Mouse (Mus musculus): Measurements from ENCODE around the gene Psmg4. TPM values are rescaled to one million over a fixed set of nuclear protein-coding genes. Genes with fewer than 3 reads are reported as not detected.

The Psmg4 gene
- total RNA-seq, 1 experiment from 2014 or later: 238 TPM

DNA sequence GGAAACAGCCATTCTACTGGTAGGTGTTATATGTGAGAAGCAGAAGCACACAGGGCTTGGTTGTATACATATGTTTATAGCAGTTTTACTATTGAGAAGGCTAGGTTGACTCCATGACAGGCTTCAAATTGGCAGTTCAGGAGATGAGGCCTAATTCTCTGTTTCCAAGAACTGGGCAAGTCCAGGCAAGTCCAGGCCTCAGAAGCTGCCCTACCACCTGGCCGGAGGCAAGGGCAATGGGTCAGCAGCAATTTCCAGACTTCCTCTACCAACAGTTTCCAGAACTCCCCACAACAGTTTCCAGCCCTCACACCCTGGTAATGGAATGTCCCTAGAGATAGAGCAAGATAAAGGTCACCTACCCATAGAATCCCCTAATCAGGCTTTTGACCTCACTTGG, 2.8 kb upstream of the Psmg4 start:
- ATAC-seq (replicated peaks in 1 of 2; ENCODE audit: insufficient read depth in 1 of 2, low FRiP score in 2 of 2, low TSS enrichment in 1 of 2, low read depth in 1 of 2, poor library complexity in 2 of 2, severe bottlenecking in 2 of 2): no peak

DNA sequence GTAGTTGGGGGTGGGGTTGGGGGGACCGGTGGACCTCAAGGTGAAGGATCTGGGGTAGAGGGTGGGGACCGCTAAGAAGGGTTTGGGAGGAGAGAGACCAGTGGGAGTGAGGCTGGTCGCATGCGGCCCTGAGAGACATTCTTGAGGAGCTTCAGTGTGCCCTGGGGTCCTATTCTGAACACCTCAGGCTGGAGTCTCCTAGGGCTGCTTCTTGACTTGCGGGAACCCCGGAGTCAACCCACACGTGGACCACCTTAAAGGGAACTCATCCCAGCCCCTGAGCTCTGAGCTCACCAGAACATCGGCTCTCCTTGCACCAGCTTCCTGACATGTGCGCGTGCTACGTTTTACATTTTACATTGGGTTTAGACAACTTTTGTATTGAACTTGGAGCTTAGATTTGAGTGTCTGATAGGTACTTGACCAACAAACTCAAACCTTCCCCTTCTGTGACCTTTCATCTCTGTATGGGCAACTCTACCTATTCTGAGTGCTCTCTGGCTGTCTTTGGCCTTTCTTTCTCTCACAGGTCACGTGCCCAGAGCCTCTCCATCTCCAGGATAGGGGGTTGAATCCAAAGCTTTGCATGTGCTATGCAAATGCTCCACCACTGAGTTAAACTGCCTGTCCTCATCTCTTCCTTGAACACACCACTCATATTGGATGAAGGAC, 676 bp downstream of the Psmg4 start:
- ATAC-seq (replicated peaks in 1 of 2; ENCODE audit: insufficient read depth in 1 of 2, low FRiP score in 2 of 2, low TSS enrichment in 1 of 2, low read depth in 1 of 2, poor library complexity in 2 of 2, severe bottlenecking in 2 of 2): peak; percentile 11 to 20; a peak in 2 of 4 replicates

DNA sequence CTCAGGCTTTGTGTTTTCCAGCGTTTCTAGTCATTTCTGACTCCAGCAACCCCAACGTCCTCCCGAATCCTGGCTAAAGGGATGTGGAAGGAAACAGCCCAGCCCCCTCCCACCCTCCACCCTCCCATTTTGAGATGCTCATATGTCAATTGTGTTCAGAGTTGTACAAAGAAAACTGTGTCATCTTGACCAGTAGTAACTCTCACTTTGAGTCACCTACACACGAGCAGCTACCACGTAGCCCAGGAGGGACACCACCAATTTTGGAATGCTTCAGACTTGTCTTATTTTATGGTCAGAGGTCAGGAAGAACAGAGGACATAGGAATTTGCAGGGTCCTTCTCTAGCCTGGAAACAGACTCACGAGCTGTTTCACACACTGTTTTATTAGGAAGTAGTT, 11.3 kb downstream of the Psmg4 start:
- ATAC-seq (replicated peaks in 1 of 2; ENCODE audit: insufficient read depth in 1 of 2, low FRiP score in 2 of 2, low TSS enrichment in 1 of 2, low read depth in 1 of 2, poor library complexity in 2 of 2, severe bottlenecking in 2 of 2): no peak

DNA sequence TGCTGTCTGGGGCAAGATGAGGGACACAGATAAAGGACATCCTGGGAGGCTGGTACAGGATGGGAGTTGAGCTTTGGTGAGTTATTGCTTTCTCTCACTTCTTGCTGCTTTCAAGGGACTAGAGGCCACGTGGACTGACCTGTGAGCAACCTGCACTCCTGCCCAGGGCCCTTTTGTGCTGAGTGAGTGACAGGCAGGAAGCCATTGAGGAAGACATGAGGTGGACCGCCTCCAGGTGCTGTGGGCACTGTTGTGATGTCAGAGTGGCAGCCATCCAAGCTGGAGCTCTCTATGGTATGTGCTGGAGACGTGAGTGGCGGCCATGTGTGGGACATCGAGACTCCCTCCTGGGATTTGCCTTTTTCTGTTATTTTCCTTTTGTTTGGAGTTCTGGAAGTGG, 18.9 kb downstream of the Psmg4 start:
- ATAC-seq (replicated peaks in 1 of 2; ENCODE audit: insufficient read depth in 1 of 2, low FRiP score in 2 of 2, low TSS enrichment in 1 of 2, low read depth in 1 of 2, poor library complexity in 2 of 2, severe bottlenecking in 2 of 2): peak; percentile 57 to 67

DNA sequence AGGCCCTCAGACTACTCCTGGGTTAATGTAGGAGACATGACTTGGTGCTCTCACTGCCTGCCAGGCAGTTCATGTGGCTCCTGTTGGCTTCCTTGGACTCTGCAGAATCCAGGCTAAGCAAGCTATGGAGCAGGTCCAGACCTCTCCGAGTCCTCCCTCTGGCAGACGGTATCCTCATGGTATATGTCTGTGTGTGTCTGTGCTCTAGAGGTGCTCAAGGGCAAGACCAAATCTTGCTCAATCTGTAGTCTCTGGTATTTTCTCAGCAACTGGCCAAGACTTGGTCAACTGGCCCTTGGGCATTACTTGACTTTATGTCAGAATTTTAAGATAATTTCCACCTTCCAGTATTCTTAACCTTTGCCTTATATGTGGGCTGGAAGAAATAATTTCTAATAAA, 22.6 kb downstream of the Psmg4 start:
- no peak for ATAC-seq (replicated peaks in 1 of 2; ENCODE audit: insufficient read depth in 1 of 2, low FRiP score in 2 of 2, low TSS enrichment in 1 of 2, low read depth in 1 of 2, poor library complexity in 2 of 2, severe bottlenecking in 2 of 2)

DNA sequence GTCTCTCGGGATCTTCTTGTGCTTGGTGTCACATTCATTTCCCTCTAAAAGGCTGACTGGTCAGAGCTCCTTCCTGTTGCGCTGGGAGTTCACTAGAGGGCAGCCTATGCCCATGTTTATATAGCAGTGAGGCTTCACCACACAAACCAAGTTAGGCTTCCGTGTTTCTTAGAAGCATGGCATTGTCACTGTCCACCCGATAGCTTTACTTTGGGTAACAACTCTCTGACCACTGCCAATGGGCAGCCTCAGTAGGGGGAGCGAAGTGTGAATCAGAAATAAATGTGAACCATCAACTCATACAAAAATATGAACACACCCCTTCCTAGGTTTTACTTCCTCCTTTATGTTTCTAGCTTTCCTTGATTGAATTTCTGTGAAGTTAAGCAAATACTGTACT, 24.8 kb downstream of the Psmg4 start:
- peak; percentile 77 to 88 for ATAC-seq (replicated peaks in 1 of 2; ENCODE audit: insufficient read depth in 1 of 2, low FRiP score in 2 of 2, low TSS enrichment in 1 of 2, low read depth in 1 of 2, poor library complexity in 2 of 2, severe bottlenecking in 2 of 2)

DNA sequence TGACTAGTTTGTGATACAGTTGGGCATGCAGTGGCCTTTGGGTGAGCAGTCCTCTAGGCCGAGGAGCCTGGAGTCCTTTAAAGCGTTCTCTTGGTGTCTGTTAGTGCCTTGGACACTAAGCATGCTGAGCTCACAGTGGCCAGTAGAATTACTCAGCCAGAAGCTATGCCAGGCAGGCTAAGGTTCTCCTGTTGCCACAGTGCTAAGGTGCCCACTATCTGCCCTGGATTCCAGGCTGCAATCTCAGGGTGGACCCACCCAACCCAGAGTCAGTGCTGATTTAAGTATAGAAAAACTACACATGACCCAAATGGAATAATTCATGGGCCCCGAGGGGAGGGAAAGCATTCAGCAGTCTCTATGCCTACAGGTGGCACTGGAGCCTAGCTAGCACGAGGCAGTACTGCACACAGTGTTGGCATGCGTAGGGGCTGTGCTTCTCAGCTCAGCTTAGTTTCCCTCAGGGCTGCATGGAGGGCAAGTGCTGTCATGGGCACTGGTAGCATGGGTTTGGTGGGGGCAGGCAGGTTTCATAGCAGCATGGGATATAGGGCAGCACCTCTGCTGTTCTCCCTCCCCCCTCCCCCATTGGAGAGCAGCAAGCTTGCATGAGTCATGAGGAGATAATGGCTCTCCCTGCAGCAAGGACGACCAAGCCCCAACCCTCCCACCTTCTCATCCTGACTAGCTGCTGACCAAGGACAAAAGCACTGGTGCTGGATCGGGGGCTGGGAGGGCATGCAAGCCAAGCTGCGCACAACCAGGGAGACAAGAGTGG, 29.8 kb downstream of the Psmg4 start:
- ATAC-seq (replicated peaks in 1 of 2; ENCODE audit: insufficient read depth in 1 of 2, low FRiP score in 2 of 2, low TSS enrichment in 1 of 2, low read depth in 1 of 2, poor library complexity in 2 of 2, severe bottlenecking in 2 of 2): no peak; a peak in 1 of 4 replicates

DNA sequence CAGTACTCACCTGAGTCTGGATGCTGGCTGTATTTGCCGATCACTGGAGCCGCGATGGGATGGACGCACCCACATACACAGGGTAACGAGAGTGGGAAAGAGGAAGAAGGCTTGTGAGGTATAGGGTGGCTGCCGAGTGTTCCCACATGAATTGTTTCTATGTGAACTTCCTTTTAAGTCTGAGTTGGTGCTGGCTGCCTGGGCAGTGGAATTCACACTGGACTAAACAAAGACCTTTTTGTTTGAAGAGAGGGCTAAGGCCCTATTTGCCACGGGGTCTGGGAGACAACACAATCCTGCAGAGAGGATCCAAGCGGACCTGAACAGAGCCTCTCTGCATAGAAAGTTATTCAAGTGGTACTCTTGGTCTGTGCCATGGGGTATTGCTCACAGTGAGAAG, 30.6 kb downstream of the Psmg4 start:
- no peak for ATAC-seq (replicated peaks in 1 of 2; ENCODE audit: insufficient read depth in 1 of 2, low FRiP score in 2 of 2, low TSS enrichment in 1 of 2, low read depth in 1 of 2, poor library complexity in 2 of 2, severe bottlenecking in 2 of 2)

DNA sequence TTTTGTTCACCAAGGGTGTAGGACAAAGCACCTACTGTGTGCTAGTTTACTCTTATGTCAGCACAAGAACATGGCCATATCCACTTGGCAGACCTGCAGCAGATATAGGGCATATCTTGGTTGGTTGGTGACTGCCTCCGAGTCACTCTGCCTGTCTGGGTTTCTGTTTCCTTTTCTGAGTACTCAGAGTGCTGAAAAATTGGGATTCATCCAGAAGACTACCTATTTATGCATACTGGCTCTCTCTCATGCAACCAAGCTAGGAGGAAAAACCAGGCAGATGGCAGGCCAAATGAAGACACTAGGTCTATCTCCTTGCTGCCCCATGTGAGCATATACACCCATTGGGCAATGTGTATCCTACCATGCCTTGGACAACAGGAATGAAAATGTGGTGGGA, 32.9 kb downstream of the Psmg4 start:
- ATAC-seq (replicated peaks in 1 of 2; ENCODE audit: insufficient read depth in 1 of 2, low FRiP score in 2 of 2, low TSS enrichment in 1 of 2, low read depth in 1 of 2, poor library complexity in 2 of 2, severe bottlenecking in 2 of 2): no peak

DNA sequence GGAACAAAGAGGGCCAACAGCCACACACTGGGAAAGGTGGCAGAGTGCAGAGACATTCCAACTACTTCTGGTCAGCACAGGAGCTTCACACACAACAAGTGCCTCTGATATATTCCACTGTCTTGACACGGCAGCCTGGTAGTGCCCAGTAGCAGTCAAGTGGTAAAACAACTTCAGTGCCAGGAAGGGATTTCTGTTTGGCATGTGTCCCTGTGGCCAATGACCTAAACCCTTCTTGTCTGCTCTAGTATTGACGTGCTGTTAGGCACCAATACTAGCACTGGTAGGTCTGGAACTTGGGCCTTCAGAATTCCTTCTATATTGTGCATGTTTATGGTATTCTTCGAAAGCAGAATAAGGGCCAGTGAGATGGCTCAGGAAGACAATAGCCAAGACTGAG, 42.5 kb downstream of the Psmg4 start:
- no peak for ATAC-seq (replicated peaks in 1 of 2; ENCODE audit: insufficient read depth in 1 of 2, low FRiP score in 2 of 2, low TSS enrichment in 1 of 2, low read depth in 1 of 2, poor library complexity in 2 of 2, severe bottlenecking in 2 of 2)

DNA sequence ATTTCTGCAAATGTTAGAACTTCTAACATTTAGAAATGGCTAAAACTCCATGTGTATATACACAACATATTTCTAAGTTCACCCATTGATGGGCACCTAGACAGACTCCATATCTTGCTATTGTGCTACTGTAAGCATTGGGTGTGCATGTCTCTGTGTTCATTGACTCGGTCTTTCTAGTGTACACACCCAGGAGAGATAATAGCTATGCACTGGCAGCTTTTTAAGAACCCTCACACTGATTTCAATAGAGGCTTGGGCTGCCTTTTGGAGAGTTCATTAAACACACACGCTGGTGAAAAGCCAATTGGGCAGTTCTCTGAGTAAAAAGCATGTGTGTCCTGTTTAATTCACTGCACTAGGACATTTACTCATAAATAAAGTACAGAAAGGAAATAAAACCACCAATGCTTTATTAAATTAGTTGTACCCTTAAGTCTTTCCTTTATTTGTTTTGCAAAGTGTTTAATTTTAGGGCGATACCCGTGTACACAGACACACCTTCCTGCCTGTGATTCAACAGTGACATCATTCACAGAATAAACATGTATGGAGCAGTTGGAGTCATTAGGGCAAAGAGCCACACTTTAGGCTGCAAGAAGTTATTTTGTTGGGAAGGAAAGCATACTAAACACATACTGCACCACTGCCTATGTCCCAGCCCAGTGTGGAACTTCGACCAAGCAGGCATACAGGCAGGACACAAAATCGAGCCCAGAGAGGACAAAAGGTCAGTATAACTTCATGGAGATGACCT, 45.1 kb downstream of the Psmg4 start:
- ATAC-seq (replicated peaks in 1 of 2; ENCODE audit: insufficient read depth in 1 of 2, low FRiP score in 2 of 2, low TSS enrichment in 1 of 2, low read depth in 1 of 2, poor library complexity in 2 of 2, severe bottlenecking in 2 of 2): no peak

DNA sequence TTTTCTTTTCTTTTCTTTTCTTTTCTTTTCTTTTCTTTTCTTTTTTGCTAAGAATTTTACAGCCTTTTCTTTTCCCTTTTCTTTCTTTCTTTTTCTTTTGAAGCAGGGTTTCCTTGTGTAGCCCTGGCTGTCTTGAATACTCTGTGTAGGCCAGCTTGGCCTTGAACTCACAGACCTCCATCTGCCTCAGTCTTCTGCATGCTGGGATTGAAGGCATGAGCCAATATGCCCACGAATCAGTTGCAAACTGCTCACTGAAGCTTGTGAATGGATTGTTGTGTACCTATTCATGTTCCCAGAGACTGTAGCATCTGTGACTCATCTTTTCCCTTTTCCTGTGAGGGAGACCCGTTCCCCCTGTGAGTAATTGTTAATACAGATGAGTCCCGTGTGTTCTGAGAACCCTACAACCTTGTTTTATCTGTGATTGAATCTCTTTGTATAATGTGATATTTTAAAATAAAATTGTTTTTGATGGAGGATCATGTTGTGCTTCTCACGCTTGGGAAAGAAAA, 48.6 kb downstream of the Psmg4 start:
- no peak for ATAC-seq (replicated peaks in 1 of 2; ENCODE audit: insufficient read depth in 1 of 2, low FRiP score in 2 of 2, low TSS enrichment in 1 of 2, low read depth in 1 of 2, poor library complexity in 2 of 2, severe bottlenecking in 2 of 2)

DNA sequence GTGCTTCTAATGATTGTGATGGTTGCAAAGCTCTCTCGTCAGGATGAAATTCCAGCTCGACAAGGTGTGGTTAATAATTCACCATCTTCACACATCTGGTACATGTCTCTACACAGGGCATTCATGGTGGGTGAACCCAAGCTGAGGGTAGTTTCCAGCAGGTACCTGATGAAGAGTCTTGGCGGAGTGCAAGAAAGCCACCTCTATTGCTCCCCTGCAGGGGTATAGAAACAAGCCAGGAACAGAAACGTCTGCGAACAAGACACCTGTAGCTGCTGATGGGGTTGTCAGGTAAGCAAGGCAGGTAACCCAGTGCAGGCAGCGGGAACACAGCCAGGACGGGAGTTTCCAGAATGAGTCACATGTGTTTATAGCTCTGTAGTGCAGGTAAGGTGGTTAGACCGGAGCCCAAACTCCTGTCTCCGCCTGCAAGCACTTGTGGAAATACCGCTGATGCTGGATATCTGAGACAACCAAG, 50.0 kb downstream of the Psmg4 start:
- ATAC-seq (replicated peaks in 1 of 2; ENCODE audit: insufficient read depth in 1 of 2, low FRiP score in 2 of 2, low TSS enrichment in 1 of 2, low read depth in 1 of 2, poor library complexity in 2 of 2, severe bottlenecking in 2 of 2): no peak

DNA sequence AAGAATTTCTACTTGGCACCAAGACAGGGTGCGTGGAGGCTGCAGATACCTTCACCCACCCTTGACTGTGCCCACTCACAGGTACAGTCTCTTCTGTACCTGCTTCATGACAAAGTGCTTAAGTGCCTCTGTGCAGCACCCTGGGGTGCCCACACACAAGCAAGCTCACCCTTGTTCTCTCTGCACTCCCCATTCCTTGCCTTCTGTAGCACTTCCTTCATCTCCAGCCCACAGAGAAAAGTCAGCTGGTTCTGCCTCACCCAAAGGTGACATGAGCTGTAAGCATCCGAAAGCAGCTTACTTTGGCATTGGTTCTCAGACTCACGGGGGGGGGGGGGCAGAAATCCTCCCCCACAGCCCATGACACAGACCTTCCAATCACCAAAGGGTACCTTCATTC, 52.1 kb downstream of the Psmg4 start:
- no peak for ATAC-seq (replicated peaks in 1 of 2; ENCODE audit: insufficient read depth in 1 of 2, low FRiP score in 2 of 2, low TSS enrichment in 1 of 2, low read depth in 1 of 2, poor library complexity in 2 of 2, severe bottlenecking in 2 of 2)

DNA sequence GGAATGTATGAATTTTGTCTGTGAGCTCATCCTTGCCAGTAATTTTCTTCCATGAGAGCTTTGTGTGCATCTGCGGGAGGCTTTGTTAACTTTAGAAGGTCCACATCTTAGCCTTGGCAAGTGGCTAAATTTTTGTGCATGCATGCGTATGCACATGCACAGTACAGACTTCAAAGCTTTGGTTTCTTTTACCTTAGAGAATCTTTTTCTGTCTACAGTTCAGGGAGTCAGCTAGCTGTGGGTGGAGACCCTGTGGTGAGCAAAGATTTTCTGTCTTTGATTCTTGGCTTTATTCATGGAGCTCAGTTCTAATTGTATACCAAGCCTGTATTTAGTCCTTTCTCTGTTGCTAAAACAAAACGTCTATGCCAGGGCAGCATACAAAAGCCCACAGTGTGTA, 56.0 kb downstream of the Psmg4 start:
- no peak for ATAC-seq (replicated peaks in 1 of 2; ENCODE audit: insufficient read depth in 1 of 2, low FRiP score in 2 of 2, low TSS enrichment in 1 of 2, low read depth in 1 of 2, poor library complexity in 2 of 2, severe bottlenecking in 2 of 2)

DNA sequence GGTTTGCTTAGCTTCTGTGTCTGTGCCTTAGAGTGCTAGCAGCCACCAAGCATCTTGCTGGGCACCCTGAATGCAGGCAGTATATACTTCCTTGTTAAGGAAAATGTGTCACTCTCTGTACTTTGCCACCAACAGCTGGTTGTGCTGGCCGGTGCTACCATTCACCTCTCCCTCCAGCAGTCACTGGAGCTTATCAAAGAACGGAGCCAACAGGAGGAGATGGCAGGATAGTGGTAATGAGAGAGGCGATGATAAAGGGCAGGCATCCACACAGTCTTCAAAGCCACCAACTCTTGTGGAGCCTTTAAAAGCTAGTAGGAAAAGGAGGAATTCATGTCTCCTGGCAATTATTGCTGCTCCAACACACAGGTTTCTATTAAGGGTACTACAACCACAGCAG, 57.0 kb downstream of the Psmg4 start:
- ATAC-seq (replicated peaks in 1 of 2; ENCODE audit: insufficient read depth in 1 of 2, low FRiP score in 2 of 2, low TSS enrichment in 1 of 2, low read depth in 1 of 2, poor library complexity in 2 of 2, severe bottlenecking in 2 of 2): no peak

DNA sequence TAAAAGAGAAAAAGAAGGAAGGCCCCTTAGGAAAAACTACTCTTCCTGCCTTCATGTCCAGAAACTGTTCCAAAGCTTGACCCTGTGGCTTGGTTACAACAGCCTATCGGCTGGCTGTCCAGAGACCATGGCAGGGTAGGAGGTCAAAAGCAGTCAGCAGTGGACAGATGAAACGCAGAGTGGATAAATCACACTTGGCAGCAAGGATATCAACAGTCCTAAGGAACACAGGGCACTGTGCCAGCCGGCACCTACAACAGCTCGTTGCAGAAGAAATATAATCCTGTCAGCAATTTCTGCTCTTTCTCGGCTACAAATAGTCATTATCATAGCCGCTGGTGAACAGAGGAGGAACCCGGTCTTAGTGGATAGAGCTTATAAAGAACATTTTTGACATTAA, 60.2 kb downstream of the Psmg4 start:
- ATAC-seq (replicated peaks in 1 of 2; ENCODE audit: insufficient read depth in 1 of 2, low FRiP score in 2 of 2, low TSS enrichment in 1 of 2, low read depth in 1 of 2, poor library complexity in 2 of 2, severe bottlenecking in 2 of 2): no peak

DNA sequence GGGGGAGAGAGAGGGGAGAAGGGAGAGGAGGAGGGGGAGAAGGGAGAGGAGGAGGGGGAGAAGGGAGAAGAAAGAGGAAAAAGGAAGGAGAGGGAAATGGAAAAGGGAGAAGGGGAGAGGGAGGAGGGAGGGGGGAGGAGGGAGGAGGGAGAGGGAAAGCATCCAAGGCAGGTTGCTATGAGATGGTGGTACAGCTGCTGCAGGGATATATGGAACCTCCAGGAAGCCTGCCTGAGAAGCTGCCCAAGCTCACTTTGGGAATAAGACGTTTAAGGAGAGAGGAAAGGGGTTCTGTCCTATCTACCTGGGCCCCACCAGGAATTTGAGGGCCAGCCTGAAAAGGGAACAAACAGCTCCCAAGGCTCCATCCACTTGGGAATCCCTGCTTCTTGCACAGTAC, 64.2 kb downstream of the Psmg4 start:
- no peak for ATAC-seq (replicated peaks in 1 of 2; ENCODE audit: insufficient read depth in 1 of 2, low FRiP score in 2 of 2, low TSS enrichment in 1 of 2, low read depth in 1 of 2, poor library complexity in 2 of 2, severe bottlenecking in 2 of 2)
